Mouse (Mus musculus) midbrain, embryonic 13.5 days (tissue): ENCODE results near the gene Ebf1. TPM values are rescaled to one million over a fixed set of nuclear protein-coding genes. Genes with fewer than 3 reads are reported as not detected.
A peak's percentile ranks its signal among the peaks of the same experiment; 100 is the strongest.

ENCODE experiments used
- ATAC-seq: fragments of 200-750 bp; cut with Nextera tagmentation; 2 replicates; pipeline ENCODE4 v1.8.0; 2017; ENCODE audit warnings: mild to moderate bottlenecking, moderate TSS enrichment, moderate library complexity
- H3K27ac ChIP-seq: fragments of 300-500 bp; sonication (generic); 2 replicates; pipeline ENCODE4 v1.5.1; 2015; ENCODE audit warnings: inconsistent platforms, mild to moderate bottlenecking, moderate library complexity
- H3K27me3 ChIP-seq: fragments of 300-500 bp; sonication (generic); 2 replicates; pipeline ENCODE4 v1.6.1; 2015; ENCODE audit warnings: mild to moderate bottlenecking, inconsistent platforms
- H3K36me3 ChIP-seq: fragments of 300-500 bp; sonication (generic); 2 replicates; pipeline ENCODE4 v1.6.1; 2015; ENCODE audit warnings: mild to moderate bottlenecking, inconsistent platforms
- H3K4me1 ChIP-seq: fragments of 300-500 bp; sonication (generic); replicated peaks from 2 replicates; pipeline ENCODE4 v1.6.1; 2015; ENCODE audit warnings: inconsistent platforms
- H3K4me2 ChIP-seq: fragments of 300-500 bp; sonication (generic); replicated peaks from 2 replicates; pipeline ENCODE4 v1.6.1; 2015; ENCODE audit warnings: moderate library complexity, mild to moderate bottlenecking, inconsistent platforms
- H3K4me3 ChIP-seq: fragments of 300-500 bp; sonication (generic); replicated peaks from 2 replicates; pipeline ENCODE4 v1.5.1; 2015; ENCODE audit warnings: mild to moderate bottlenecking, inconsistent platforms
- H3K9ac ChIP-seq: fragments of 300-500 bp; sonication (generic); replicated peaks from 2 replicates; pipeline ENCODE4 v1.6.1; 2015; ENCODE audit warnings: mild to moderate bottlenecking, inconsistent platforms
- H3K9me3 ChIP-seq: fragments of 300-500 bp; sonication (generic); 2 replicates; pipeline ENCODE4 v1.6.1; 2016; ENCODE audit warnings: mild to moderate bottlenecking, inconsistent platforms
- WGBS: fragments of 180-500 bp; shearing (Covaris S2); methylation state at CpG from one replicate; pipeline ENCODE4 v1.1.7; 2015; 5-methylcytosine and 5-hydroxymethylcytosine counted together
- polyA plus RNA-seq: library from polyadenylated mRNA; unstranded; fragments of >200 nt; fragmentation: Nextera tagmentation; extraction: Ambion mirVana; gene quantifications from 2 replicates; pipeline ENCODE4 v1.2.1, GENCODE M21; 2015

Ebf1 gene
- polyA plus RNA-seq, 1 experiment from 2014 or later = 94.0 TPM

- Histone ChIP-seq H3K9me3 (no peaks in the 10 kb centered on the region), H3K36me3 (no peaks in the 10 kb centered on the region), H3K9ac (no peak overlapping the region), H3K4me2 (no peak overlapping the region), H3K4me3 (no peak overlapping the region), H3K4me1 (no peaks in the 10 kb centered on the region), H3K27me3 (no peaks in the 10 kb centered on the region), H3K27ac (no peak overlapping the region)
- WGBS = 80% methylated on average over 4 of the region's 4 CpGs
- ATAC-seq = no peak
Measured at GRCm38 (mm10) chr11:44969011-44969410, 351.9 kb downstream of the Ebf1 start.

GRCm38 (mm10) chr11:44974271-44974670, 357.2 kb downstream of the Ebf1 start:
- Histone ChIP-seq H3K27ac (no peak overlapping the region), H3K4me1 (peaks cover 38% of the 10 kb centered on the region), H3K27me3 (no peaks in the 10 kb centered on the region), H3K36me3 (no peaks in the 10 kb centered on the region), H3K4me3 (no peak overlapping the region), H3K9ac (no peak overlapping the region), H3K9me3 (no peaks in the 10 kb centered on the region), H3K4me2 (no peak overlapping the region)
- no peak for ATAC-seq
- WGBS = 93% methylated on average over 7 of the region's 7 CpGs

GRCm38 (mm10) chr11:44975151-44975550, 358.0 kb downstream of the Ebf1 start:
- Histone ChIP-seq H3K9ac (no peak overlapping the region), H3K4me2 (no peak overlapping the region), H3K27me3 (no peaks in the 10 kb centered on the region), H3K27ac (no peak overlapping the region), H3K36me3 (no peaks in the 10 kb centered on the region), H3K4me3 (no peak overlapping the region), H3K9me3 (no peaks in the 10 kb centered on the region), H3K4me1 (peaks cover 42% of the 10 kb centered on the region)
- no peak for ATAC-seq
- WGBS = 57% methylated on average over 2 of the region's 2 CpGs

- Histone ChIP-seq H3K9me3 (no peaks in the 10 kb centered on the region), H3K36me3 (no peaks in the 10 kb centered on the region), H3K4me3 (no peak overlapping the region), H3K9ac (no peak overlapping the region), H3K27me3 (no peaks in the 10 kb centered on the region), H3K27ac (no peak overlapping the region), H3K4me1 (peaks cover 42% of the 10 kb centered on the region), H3K4me2 (no peak overlapping the region)
- 75% methylated on average over 5 of the region's 5 CpGs for WGBS
- no peak for ATAC-seq
Measured at GRCm38 (mm10) chr11:44976254-44976802, 359.2 kb downstream of the Ebf1 start.

GRCm38 (mm10) chr11:44977921-44978397, 360.8 kb downstream of the Ebf1 start:
- Histone ChIP-seq H3K4me1 (peaks cover 52% of the 10 kb centered on the region), H3K36me3 (no peaks in the 10 kb centered on the region), H3K9me3 (no peaks in the 10 kb centered on the region), H3K4me2 (no peak overlapping the region), H3K4me3 (no peak overlapping the region), H3K27ac (0 out of 2 replicates have a peak overlapping the region, but pooled peaks have one; percentile 9), H3K27me3 (no peaks in the 10 kb centered on the region), H3K9ac (no peak overlapping the region)
- ATAC-seq = peak; percentile 46
- 65% methylated on average over 4 of the region's 4 CpGs for WGBS

DNA sequence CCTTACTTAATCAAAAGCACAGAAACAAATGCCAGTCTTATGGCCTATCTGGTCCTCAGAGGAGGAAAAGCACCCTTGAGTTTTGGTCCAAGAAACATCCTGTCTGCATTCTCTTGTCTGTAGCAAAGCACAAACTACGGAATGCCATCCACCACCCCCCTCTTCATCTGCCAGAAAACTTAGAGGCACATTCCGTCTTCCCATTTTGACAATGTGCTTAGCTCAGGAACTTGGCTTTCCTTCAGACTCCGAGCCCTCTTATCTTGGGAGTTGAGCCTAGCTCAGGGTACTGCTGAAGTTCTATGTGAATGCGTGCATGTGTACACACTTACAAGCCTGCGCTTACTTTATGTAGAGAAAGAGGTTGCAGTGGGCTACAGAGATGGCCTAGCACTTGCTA, 362.3 kb downstream of the Ebf1 start:
- Histone ChIP-seq H3K4me1 (peaks cover 55% of the 10 kb centered on the region), H3K27ac (no peak overlapping the region)
- 85% methylated on average over 5 of the region's 5 CpGs for WGBS

GRCm38 (mm10) chr11:44982225-44982624, 365.1 kb downstream of the Ebf1 start:
- 56% methylated on average over 9 of the region's 9 CpGs for WGBS
- Histone ChIP-seq H3K27ac (no peak overlapping the region), H3K4me2 (no peak overlapping the region), H3K27me3 (no peaks in the 10 kb centered on the region), H3K9ac (no peak overlapping the region), H3K9me3 (no peaks in the 10 kb centered on the region), H3K4me1 (peaks cover 35% of the 10 kb centered on the region), H3K36me3 (no peaks in the 10 kb centered on the region), H3K4me3 (no peak overlapping the region)
- no peak for ATAC-seq

More for the DNA sequence above, 362.3 kb downstream of the Ebf1 start:
- no peak for ATAC-seq
- Histone ChIP-seq H3K9ac (no peak overlapping the region), H3K27me3 (no peaks in the 10 kb centered on the region), H3K36me3 (no peaks in the 10 kb centered on the region), H3K4me2 (no peak overlapping the region), H3K4me3 (no peak overlapping the region), H3K9me3 (no peaks in the 10 kb centered on the region)

GRCm38 (mm10) chr11:44983961-44984360, 366.8 kb downstream of the Ebf1 start:
- Histone ChIP-seq H3K4me3 (no peak overlapping the region), H3K9me3 (no peaks in the 10 kb centered on the region), H3K27me3 (no peaks in the 10 kb centered on the region), H3K36me3 (no peaks in the 10 kb centered on the region), H3K27ac (no peak overlapping the region), H3K4me1 (peaks cover 19% of the 10 kb centered on the region), H3K9ac (no peak overlapping the region), H3K4me2 (no peak overlapping the region)
- 84% methylated on average over 6 of the region's 6 CpGs for WGBS
- no peak for ATAC-seq

- no peak for ATAC-seq
- 56% methylated on average over 7 of the region's 7 CpGs for WGBS
Measured at GRCm38 (mm10) chr11:44984381-44984780, 367.3 kb downstream of the Ebf1 start.

DNA sequence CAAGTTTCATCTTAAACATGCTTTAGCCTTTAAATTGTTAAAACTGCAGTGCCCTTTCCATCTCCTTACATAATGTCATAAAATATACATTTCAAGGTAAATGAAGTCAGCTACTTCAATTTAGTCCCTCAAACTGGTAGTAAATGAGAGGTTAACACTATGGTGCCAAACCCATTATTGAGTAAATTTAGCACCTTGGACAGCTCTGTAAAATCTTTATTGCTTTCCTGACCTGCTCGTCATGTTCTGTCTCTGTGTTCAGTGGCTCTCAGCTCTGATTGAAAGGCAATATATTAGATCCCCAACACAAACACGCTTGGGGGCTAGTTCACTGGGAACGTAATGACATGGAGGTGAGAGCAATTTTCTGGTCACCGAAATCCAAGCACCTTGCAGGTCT, 370.7 kb downstream of the Ebf1 start:
- H3K4me3 ChIP-seq = no peak overlapping the region
- H3K36me3 ChIP-seq = peaks cover 4% of the 10 kb centered on the region; the same call in 1 of the 2 replicates
- H3K27me3 ChIP-seq = no peaks in the 10 kb centered on the region
- no peak overlapping the region for H3K9ac ChIP-seq
- no peak for ATAC-seq
- 0 out of 2 replicates have a peak, but pooled peaks cover 5% of the 10 kb centered on the region for H3K4me1 ChIP-seq
- H3K4me2 ChIP-seq = no peak overlapping the region
- WGBS = 76% methylated on average over 4 of the region's 4 CpGs
- no peak overlapping the region for H3K27ac ChIP-seq
- no peaks in the 10 kb centered on the region for H3K9me3 ChIP-seq

More at GRCm38 (mm10) chr11:44984381-44984780, 367.3 kb downstream of the Ebf1 start:
- no peaks in the 10 kb centered on the region for H3K36me3 ChIP-seq
- no peak overlapping the region for H3K4me2 ChIP-seq
- no peak overlapping the region for H3K4me3 ChIP-seq
- peaks cover 17% of the 10 kb centered on the region for H3K4me1 ChIP-seq
- no peaks in the 10 kb centered on the region for H3K27me3 ChIP-seq
- no peak overlapping the region for H3K9ac ChIP-seq
- no peaks in the 10 kb centered on the region for H3K9me3 ChIP-seq
- H3K27ac ChIP-seq = no peak overlapping the region

GRCm38 (mm10) chr11:45002681-45003286, 385.7 kb downstream of the Ebf1 start:
- Histone ChIP-seq H3K4me1 (peaks cover 8% of the 10 kb centered on the region; the same call in 1 of the 2 replicates), H3K4me2 (no peak overlapping the region), H3K36me3 (peaks cover 7% of the 10 kb centered on the region; the same call in 1 of the 2 replicates), H3K4me3 (no peak overlapping the region), H3K27ac (no peak overlapping the region), H3K27me3 (no peaks in the 10 kb centered on the region), H3K9me3 (no peaks in the 10 kb centered on the region), H3K9ac (no peak overlapping the region)
- no peak for ATAC-seq
- WGBS = 78% methylated on average over 5 of the region's 5 CpGs

GRCm38 (mm10) chr11:45003716-45004437, 386.8 kb downstream of the Ebf1 start:
- 36% methylated on average over 9 of the region's 9 CpGs for WGBS
- Histone ChIP-seq H3K4me3 (no peak overlapping the region), H3K27ac (no peak overlapping the region), H3K27me3 (no peaks in the 10 kb centered on the region), H3K9ac (no peak overlapping the region), H3K4me2 (no peak overlapping the region), H3K9me3 (no peaks in the 10 kb centered on the region), H3K36me3 (peaks cover 7% of the 10 kb centered on the region; the same call in 1 of the 2 replicates), H3K4me1 (peaks cover 12% of the 10 kb centered on the region)
- ATAC-seq = no peak
